Mouse (Mus musculus): ENCODE measurements around the gene Nudc. TPM values are rescaled to one million over a fixed set of nuclear protein-coding genes. Genes with fewer than 3 reads are reported as not detected.
A peak's percentile ranks its signal among the peaks of the same experiment; 100 is the strongest.

The Nudc gene
- total RNA-seq, 2 experiments from 2014 or later = 78.7 to 80.1 TPM

DNA sequence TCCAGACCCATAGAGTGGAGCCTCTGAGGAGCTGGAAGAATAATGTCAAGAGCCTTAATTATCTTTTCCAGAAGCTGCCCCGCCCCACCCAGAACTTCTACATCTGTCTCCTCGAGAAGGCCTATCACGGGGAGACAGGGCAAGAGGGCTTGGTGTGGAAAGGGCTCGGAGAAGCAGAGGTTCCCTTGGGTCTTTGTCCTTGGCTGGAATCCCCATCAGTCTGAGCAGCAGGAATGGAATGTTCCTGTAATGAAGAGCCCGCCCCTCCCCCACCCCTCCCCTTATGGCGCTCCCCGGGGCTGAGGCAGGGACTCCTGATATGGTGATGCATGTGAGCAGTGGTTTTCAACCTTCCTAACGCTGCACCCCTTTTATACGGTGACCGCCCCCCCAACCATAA, 54.0 kb downstream of the Nudc start:
- peak; percentile 80 to 88 for DNase-seq

DNA sequence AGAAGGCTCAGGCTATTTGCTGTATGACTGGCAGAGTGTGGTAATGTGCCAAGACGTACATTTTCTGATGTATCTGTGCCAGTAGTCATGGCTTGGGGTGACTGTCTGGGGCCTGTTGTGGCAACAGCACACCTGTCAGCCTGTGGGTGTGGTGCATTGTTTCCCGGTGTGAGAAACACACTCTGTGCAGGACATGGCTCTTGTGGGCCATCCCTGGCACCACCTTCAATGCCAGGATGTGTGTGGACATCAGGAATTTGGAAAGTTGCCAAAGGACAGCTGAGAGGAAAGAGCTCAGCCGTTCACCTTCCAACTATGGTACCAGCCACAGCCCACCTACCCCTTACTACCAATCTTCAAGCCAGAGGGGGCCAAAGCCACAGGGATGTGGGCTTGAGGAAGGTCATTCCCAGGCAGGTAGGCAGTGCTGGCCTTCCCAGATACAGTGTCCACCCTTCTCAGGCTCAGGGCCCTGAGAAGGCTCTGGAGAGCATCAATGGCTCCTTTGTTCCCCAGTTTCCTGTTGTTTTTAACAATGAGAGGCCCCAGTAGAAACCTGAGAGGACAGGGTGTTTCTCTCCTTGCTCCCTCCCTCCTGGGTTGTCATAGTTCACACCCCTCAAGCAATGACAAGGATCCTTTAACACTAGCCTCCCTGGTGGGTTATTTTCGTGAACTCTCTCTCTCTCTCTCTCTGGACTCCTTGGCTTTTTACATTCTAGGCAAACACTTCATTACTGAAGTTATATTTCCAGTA, 56.1 kb downstream of the Nudc start:
- no peak for DNase-seq

DNA sequence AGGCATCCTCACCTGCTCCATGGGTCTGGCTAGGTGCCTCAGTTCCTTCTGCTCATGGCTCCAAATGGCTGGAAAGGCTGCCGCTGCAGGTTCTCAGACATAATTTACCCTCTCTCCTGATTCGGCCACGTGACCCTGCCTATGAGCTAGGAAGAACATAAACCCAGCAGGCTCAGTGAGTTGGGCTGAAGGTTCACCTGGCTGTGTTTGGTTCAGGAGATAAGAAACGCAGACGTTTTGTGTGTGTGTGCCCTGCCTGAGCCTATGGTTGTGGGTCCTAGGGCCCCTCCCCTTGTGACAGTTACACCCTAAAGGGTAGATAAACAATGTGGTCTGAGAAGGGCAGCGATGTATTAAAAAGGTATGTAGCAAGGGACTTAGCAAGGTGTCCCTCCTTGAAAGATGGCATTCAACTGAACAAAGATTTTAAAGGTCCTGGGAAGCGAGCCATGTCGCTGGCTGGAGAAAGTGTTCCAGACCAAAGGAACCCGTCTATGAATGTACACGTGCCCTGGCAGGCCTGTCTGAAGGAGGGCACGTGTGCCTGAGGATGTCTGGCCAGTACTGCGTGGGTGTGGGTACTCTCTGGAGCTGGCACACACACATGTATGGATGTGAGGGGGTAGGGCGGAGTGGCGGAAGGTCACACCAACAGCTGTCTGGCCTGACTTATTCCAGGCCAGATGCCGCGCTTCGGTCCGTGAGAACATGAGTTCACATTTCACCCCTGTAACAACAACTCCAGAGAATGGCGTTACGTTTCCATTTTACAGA, 57.0 kb downstream of the Nudc start:
- no peak for DNase-seq

DNA sequence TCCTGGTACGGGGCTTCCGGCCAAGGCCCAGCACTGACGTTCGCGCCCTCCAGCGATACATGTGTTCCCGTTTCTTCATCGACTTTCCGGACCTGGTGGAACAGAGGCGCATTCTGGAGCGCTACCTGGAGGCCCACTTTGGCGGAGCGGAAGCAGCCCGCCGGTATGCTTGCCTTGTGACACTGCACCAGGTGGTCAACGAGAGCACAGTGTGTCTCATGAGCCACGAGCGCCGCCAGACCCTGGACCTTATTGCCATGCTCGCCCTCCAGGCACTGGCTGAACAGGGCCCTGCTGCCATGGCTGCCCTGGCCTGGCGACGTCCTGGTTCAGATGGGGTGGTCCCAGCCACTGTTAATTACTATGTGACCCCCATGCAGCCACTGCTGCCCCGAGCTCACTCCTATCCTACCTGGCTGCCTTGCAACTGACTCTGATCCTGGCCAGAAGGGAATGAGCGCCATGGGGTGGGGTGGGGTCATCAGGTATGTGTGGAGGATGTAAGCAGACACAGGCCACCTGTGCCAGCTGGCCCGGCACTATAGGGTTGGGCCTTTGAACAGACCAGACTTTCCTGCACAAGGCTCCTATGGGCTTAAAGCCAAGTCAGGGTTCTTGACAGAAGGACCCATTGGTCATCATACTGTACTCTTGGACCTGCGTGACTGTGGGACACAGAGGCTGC, 59.0 kb downstream of the Nudc start:
- no peak for DNase-seq

DNA sequence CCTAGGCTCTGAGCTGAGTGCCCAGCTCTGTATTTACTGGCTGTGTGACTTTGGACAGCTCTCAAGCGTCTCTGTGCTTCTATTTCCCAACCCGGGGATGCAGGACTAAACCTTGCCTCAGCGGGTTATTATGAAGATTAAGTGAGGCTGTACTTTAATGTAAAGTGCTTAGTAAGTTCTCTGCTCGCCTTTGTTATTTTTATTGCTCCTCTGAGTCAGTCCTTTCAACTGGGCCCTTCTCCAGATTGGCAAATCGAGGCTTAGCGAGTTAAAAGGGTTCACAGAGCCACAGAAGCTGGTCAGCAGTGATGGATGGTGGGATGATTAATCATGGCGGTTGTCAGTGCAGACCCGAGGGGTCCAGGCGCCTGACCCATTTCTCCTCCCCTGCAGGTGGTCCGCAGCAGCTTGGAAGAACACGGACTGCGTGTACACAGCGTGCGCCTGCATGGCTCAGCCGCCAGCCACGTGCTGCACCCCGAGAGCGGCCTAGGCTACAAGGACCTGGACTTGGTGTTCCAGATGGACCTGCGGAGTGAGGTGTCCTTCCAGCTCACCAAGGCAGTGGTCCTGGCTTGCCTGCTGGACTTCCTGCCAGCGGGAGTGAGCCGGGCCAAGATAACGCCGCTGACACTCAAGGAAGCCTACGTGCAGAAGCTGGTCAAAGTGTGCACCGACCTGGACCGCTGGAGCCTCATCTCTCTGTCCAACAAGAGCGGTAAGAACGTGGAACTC, 59.9 kb downstream of the Nudc start:
- DNase-seq = no peak

DNA sequence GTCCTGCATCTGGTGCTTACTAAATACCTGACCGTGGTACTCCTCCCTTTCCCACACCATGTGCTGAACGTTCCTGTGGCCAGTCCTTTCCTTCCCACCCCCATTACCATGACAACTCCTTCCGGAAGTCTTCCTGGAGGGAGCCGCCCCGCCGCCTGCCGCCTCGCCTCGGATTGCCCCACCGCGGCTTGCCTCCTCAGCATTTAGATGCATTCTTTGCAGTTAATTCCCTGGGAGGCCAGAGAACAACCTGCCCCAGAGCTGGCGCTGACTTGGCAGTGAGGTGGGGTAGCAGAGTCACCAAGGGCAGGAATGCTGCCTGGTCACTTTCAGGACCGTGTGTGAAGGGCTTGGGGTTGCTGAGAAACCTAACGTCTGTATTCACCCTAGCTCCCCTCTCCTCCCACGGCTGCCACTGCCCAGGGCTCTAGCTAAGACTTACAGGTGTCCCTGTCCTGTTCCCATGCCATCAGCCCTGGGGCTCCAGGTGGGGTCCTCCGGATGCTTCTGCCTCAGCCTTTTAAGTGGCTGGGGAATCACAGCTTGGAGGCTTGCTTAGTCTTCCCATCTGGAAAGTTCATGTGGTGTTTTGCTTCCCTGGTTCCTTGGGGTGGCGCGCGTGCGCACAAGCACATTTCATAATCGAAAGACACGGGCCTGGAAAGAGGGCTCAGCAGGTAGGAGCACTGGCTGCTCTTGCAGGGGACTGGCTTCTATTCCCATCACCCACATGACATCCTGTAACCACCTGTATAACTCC, 61.4 kb downstream of the Nudc start:
- peak; percentile 54 to 73 for DNase-seq

Small RNA genes lying within 50 kb of the gene (microRNA-seq; reads per million reads assigned to microRNA genes)
- gene Gm23158 = 0 reads per million in 2 experiments

Other genes with a start within 250 kb of the Nudc start
- 10 to 100 TPM; 71.9 to 73.6 TPM for gene Wdtc1, start 192.5 kb downstream of the Nudc start, total RNA-seq (2021)
- 10 to 100 TPM; 17.6 to 19.6 TPM for gene Slc9a1, start 176.3 kb downstream of the Nudc start, total RNA-seq (2021)
- gene Tent5b, start 65.9 kb downstream of the Nudc start, total RNA-seq (2021) = 1 to 10 TPM; 2.0 to 3.5 TPM
- 1 to 10 TPM; 2.4 to 2.8 TPM for gene Trnp1, start 47.4 kb downstream of the Nudc start, total RNA-seq (2021)
- not detected for gene Kdf1, start 27.0 kb downstream of the Nudc start, total RNA-seq (2021)
- gene Nr0b2, start 7.4 kb upstream of the Nudc start, total RNA-seq (2021) = 10 to 100 TPM; 16.7 to 20.3 TPM
- gene Gpatch3, start 28.7 kb upstream of the Nudc start, total RNA-seq (2021) = 1 to 10 TPM; 3.2 to 3.6 TPM
- 1 to 10 TPM; 7.9 TPM for gene Gpn2, start 38.4 kb upstream of the Nudc start, total RNA-seq (2021)
- 1 to 10 TPM; 1.0 to 1.4 TPM for gene Sfn, start 56.2 kb upstream of the Nudc start, total RNA-seq (2021)
- gene Zdhhc18, start 104.2 kb upstream of the Nudc start, total RNA-seq (2021) = 10 to 100 TPM; 20.9 to 31.7 TPM
- gene Pigv, start 126.7 kb upstream of the Nudc start, total RNA-seq (2021) = 10 to 100 TPM; 12.5 to 12.7 TPM
- 10 to 100 TPM; 31.3 to 34.9 TPM for gene Arid1a, start 210.8 kb upstream of the Nudc start, total RNA-seq (2021)